Mouse (Mus musculus): ENCODE measurements around the gene Fam126b.
A peak's percentile ranks its signal among the peaks of the same experiment; 100 is the strongest.

GRCm38 (mm10) chr1:58585373-58586170, 551 bp downstream of the Fam126b start:
- TF ChIP-seq POLR2A (IDR thresholded peaks at IDR 0.05; ENCODE audit: low read depth, low read length) (peak; percentile 43), CTCF (IDR thresholded peaks at IDR 0.05; ENCODE audit: borderline replicate concordance, insufficient read depth, low read length) (no peak)

All from embryonic fibroblast, embryonic 13.5 days (primary cell).